In the genomic region with DNA sequence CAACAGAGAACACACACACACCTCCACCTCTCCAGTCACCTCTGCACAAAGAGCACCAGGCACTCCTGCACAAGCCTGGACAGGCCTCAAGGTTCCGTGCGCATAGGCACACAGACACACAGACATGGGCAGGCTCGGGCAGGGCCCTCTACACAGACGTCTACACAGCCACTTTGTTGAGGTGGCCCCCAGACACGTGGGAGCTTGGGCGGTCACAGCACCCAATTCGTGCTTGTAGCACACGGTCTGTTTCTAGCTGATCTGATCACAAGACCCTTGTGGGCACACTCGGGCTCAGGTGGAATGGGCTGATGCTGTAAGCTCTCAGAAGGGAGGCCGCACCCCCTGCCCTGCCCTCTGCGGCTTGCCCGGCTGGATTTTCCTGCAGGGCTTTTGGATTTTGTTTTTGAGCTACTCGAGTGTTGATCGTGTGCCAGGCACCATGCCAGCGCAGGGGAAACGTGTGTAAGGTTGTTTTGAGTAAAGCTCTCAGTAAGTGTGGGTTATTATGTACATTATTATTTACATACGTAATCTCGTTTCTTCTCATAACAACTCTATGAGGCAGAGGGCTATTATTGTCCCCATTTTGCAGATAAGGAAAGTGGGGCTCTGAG, we compare ENCODE assay signal across 8 mouse cellular contexts. TPM values are rescaled to one million over a fixed set of nuclear protein-coding genes. Genes with fewer than 3 reads are reported as not detected.
DNase-seq lines count a peak whose midpoint lies in the region; ATAC-seq and TF ChIP-seq lines count a peak whose summit lies in the region.

No protein-coding gene starts in this region.

- WGBS in intestine, embryonic 15.5 days, result 72% methylated on average over 18 of the region's 18 CpGs
- 47% methylated on average over 18 of the region's 18 CpGs for WGBS in liver, postnatal 0 days (ENCODE audit: insufficient replicate concordance)
- 73% methylated on average over 18 of the region's 18 CpGs for WGBS in thymus, adult 2 months

- H3K9ac ChIP-seq in CH12.LX (ENCODE audit: insufficient read depth, low read depth) (peak overlapping the region; percentile 78; the same call in 1 of the 2 replicates), ES-Bruce4 (ENCODE audit: low read depth, poor library complexity, severe bottlenecking) (peak overlapping the region; percentile 24)
- no peak overlapping the region for H3K9ac ChIP-seq in intestine, embryonic 15.5 days
- peak overlapping the region; percentile 58 for H3K9ac ChIP-seq in liver, postnatal 0 days (replicated peaks)

- H3K4me3 ChIP-seq in CH12.LX (replicated peaks in 1 of 3; ENCODE audit: low read depth in 2 of 3, low read length in 2 of 3, poor library complexity in 1 of 3) (peak overlapping the region in 1 of 3 experiments; percentile 5), ES-Bruce4 (ENCODE audit: low read depth, low read length) (peak overlapping the region; percentile 14)
- H3K4me3 ChIP-seq in intestine, embryonic 15.5 days (replicated peaks), result no peak overlapping the region
- H3K4me3 ChIP-seq in liver, postnatal 0 days (ENCODE audit: low read depth, low read length), result 0 out of 2 replicates have a peak overlapping the region, but pooled peaks have one; percentile 8
- H3K4me3 ChIP-seq in thymus, adult 2 months (ENCODE audit: control insufficient read depth, insufficient read depth, low read length), result no peak overlapping the region

- H3K79me2 ChIP-seq in CH12.LX (replicated peaks; ENCODE audit: control insufficient read depth, extremely low read depth, insufficient read depth, poor library complexity, severe bottlenecking), result peaks cover 53% of the 10 kb centered on the region

- in situ Hi-C loops in CH12.LX (cut with MboI; ENCODE audit: low pct_ligation_motif_present, low pct_unique_long_range_greater_than_20kb, low sequenced_read_pairs), result no loop called here

- no peak for DNase-seq in CH12.LX (ENCODE audit: extremely low read depth)
- DNase-seq in liver, postnatal 0 days, result peak; percentile 60
- no peak for DNase-seq in embryo, embryonic 10 days (ENCODE audit: low spot score)
- no peak for DNase-seq in thymus, adult 2 months
- no peak for DNase-seq in cerebellum, adult 9-10 months

- H3K9me3 ChIP-seq in CH12.LX (replicated peaks; ENCODE audit: low read length), result no peaks in the 10 kb centered on the region
- H3K9me3 ChIP-seq in ES-Bruce4 (replicated peaks; ENCODE audit: control insufficient read depth, insufficient read depth, low read length, poor library complexity, severe bottlenecking), result no peaks in the 10 kb centered on the region
- no peaks in the 10 kb centered on the region for H3K9me3 ChIP-seq in intestine, embryonic 15.5 days
- no peaks in the 10 kb centered on the region for H3K9me3 ChIP-seq in liver, postnatal 0 days (ENCODE audit: low read length)

- H3K27ac ChIP-seq in CH12.LX (ENCODE audit: insufficient read depth, low read depth) (peak overlapping the region; percentile 90), ES-Bruce4 (ENCODE audit: insufficient read depth, low read length) (peak overlapping the region; percentile 64)
- H3K27ac ChIP-seq in intestine, embryonic 15.5 days, result peak overlapping the region; percentile 79
- peak overlapping the region; percentile 98 for H3K27ac ChIP-seq in liver, postnatal 0 days (ENCODE audit: low read depth)
- H3K27ac ChIP-seq in thymus, adult 2 months (ENCODE audit: control insufficient read depth, insufficient read depth, low read length), result no peak overlapping the region

- peak; percentile 44 for ATAC-seq in intestine, embryonic 15.5 days
- peak; percentile 16 for ATAC-seq in liver, postnatal 0 days
- ATAC-seq in activated CD4-positive, CD25-positive, alpha-beta regulatory T cell, adult 4 months, result no peak

- dilution Hi-C loops in CH12.LX (cut with MboI; ENCODE audit: extremely low pct_ligation_motif_present, extremely low pct_unique_long_range_greater_than_20kb, low sequenced_read_pairs), result no loop called here

- TF ChIP-seq RAD21 in CH12.LX (IDR thresholded peaks at IDR 0.05; ENCODE audit: low read depth, low read length), result no peak

- TF ChIP-seq EP300 in CH12.LX (IDR thresholded peaks at IDR 0.05; ENCODE audit: low read length) (peak; percentile 42; the same call in 1 of the 2 replicates), ES-Bruce4 (IDR thresholded peaks at IDR 0.05; ENCODE audit: insufficient read depth, low read depth, low read length) (0 out of 2 replicates have a peak, but pooled peaks have one; percentile 31)
- no peak for TF ChIP-seq EP300 in liver, postnatal 0 days (IDR thresholded peaks at IDR 0.05; ENCODE audit: low read depth)

- TF ChIP-seq POLR2A in CH12.LX (IDR thresholded peaks at IDR 0.05; ENCODE audit: low read depth, low read length) (no peak), ES-Bruce4 (IDR thresholded peaks at IDR 0.05; ENCODE audit: insufficient read depth, low read length) (no peak)
- no peak for TF ChIP-seq POLR2A in thymus, adult 2 months (IDR thresholded peaks at IDR 0.05; ENCODE audit: control insufficient read depth, extremely low read depth, insufficient read depth, low read length, poor library complexity)

- TF ChIP-seq CTCF in CH12.LX (conservative IDR thresholded peaks at IDR 0.05 in 1 of 2, IDR thresholded peaks at IDR 0.05 in 1 of 2; ENCODE audit: low read depth in 2 of 2, low read length in 2 of 2), result no peak
- no peak for TF ChIP-seq CTCF in ES-Bruce4 (IDR thresholded peaks at IDR 0.05; ENCODE audit: low read depth, low read length)
- TF ChIP-seq CTCF in liver, postnatal 0 days (IDR thresholded peaks at IDR 0.05; ENCODE audit: low read depth), result no peak
- TF ChIP-seq CTCF in thymus, adult 2 months (IDR thresholded peaks at IDR 0.05; ENCODE audit: borderline replicate concordance, control insufficient read depth, extremely low read depth, insufficient read depth, low read length, poor library complexity), result no peak

- peaks cover 59 to 95% of the 10 kb centered on the region in 2 experiments for H3K4me1 ChIP-seq in CH12.LX (ENCODE audit: control insufficient read depth in 1 of 2, insufficient read depth in 2 of 2)
- peaks cover 8% of the 10 kb centered on the region for H3K4me1 ChIP-seq in ES-Bruce4 (ENCODE audit: control insufficient read depth, insufficient read depth, low read length)
- H3K4me1 ChIP-seq in intestine, embryonic 15.5 days (replicated peaks), result peaks cover 42% of the 10 kb centered on the region
- peaks cover 83% of the 10 kb centered on the region for H3K4me1 ChIP-seq in liver, postnatal 0 days (ENCODE audit: insufficient read depth)
- peaks cover 78% of the 10 kb centered on the region for H3K4me1 ChIP-seq in thymus, adult 2 months (replicated peaks; ENCODE audit: control insufficient read depth, insufficient read depth, low read length)

- H3K36me3 ChIP-seq in CH12.LX (replicated peaks in 1 of 2; ENCODE audit: control insufficient read depth in 1 of 2, insufficient read depth in 1 of 2, low read length in 1 of 2), result peaks cover 5% of the 10 kb centered on the region in 2 experiments
- no peaks in the 10 kb centered on the region; the same call in 1 of the 2 replicates for H3K36me3 ChIP-seq in ES-Bruce4 (ENCODE audit: control insufficient read depth, insufficient read depth, low read length, poor library complexity, severe bottlenecking)
- no peaks in the 10 kb centered on the region for H3K36me3 ChIP-seq in intestine, embryonic 15.5 days
- H3K36me3 ChIP-seq in liver, postnatal 0 days (replicated peaks; ENCODE audit: insufficient read depth, low read length), result peaks cover 17% of the 10 kb centered on the region
- peaks cover under 1% of the 10 kb centered on the region; the same call in 1 of the 2 replicates for H3K36me3 ChIP-seq in thymus, adult 2 months (ENCODE audit: control insufficient read depth, insufficient read depth, low read length)

- H3K4me2 ChIP-seq in CH12.LX (ENCODE audit: insufficient read depth, low read depth, poor library complexity, severe bottlenecking), result peak overlapping the region; percentile 66
- H3K4me2 ChIP-seq in intestine, embryonic 15.5 days (replicated peaks), result 0 out of 2 replicates have a peak overlapping the region, but pooled peaks have one; percentile 28
- H3K4me2 ChIP-seq in liver, postnatal 0 days (ENCODE audit: low read depth, low read length), result peak overlapping the region; percentile 64

- no peaks in the 10 kb centered on the region for H3K27me3 ChIP-seq in CH12.LX (replicated peaks)
- no peaks in the 10 kb centered on the region for H3K27me3 ChIP-seq in ES-Bruce4 (ENCODE audit: control insufficient read depth, insufficient read depth, low read length, poor library complexity, severe bottlenecking)
- H3K27me3 ChIP-seq in intestine, embryonic 15.5 days (replicated peaks), result no peaks in the 10 kb centered on the region
- H3K27me3 ChIP-seq in liver, postnatal 0 days (ENCODE audit: insufficient read depth, low read length), result no peaks in the 10 kb centered on the region
- no peaks in the 10 kb centered on the region for H3K27me3 ChIP-seq in thymus, adult 2 months (ENCODE audit: control insufficient read depth, insufficient read depth, low read length)

RNA-seq across cellular contexts. Expression of a gene that starts 21.5 kb away (rescaled TPM):
- total RNA-seq in CH12.LX (2012; rRNA removed) (8.6 and 9.4 TPM in 2 replicates), CH12.LX (2014; rRNA removed) (1.3 and 1.5 TPM in 2 replicates)
- polyA plus RNA-seq in CH12.LX (2012; ENCODE audit: insufficient read length, low read depth) (5.2 and 6.7 TPM in 2 replicates), ES-Bruce4 (2011; ENCODE audit: insufficient read depth, insufficient read length, low read depth, missing spikeins) (27.1 and 29.0 TPM in 2 replicates)
- 16.8 and 16.9 TPM in 2 replicates for polyA plus RNA-seq in intestine, embryonic 15.5 days (2015; fragmentation: Nextera tagmentation; extraction: Ambion mirVana)
- polyA plus RNA-seq in liver, postnatal 0 days (2015; fragmentation: Nextera tagmentation; extraction: Ambion mirVana), result 11.7 and 13.5 TPM in 2 replicates
- 10 to 100 TPM; 16.5 to 26.1 TPM for polyA plus RNA-seq in activated CD4-positive, CD25-positive, alpha-beta regulatory T cell, adult 4 months (2017; shearing (Covaris generic))
- 37.4 and 44.1 TPM in 2 replicates for polyA plus RNA-seq in thymus, adult 2 months (2012; rRNA removed)

RNA-seq across cellular contexts. Expression of a gene that starts 24.5 kb away (rescaled TPM):
- total RNA-seq in CH12.LX (2012; rRNA removed) (69.6 and 73.1 TPM in 2 replicates), CH12.LX (2014; rRNA removed) (29.1 and 29.5 TPM in 2 replicates)
- polyA plus RNA-seq in CH12.LX (2012; ENCODE audit: insufficient read length, low read depth) (48.1 and 51.8 TPM in 2 replicates), ES-Bruce4 (2011; ENCODE audit: insufficient read depth, insufficient read length, low read depth, missing spikeins) (35.5 and 38.4 TPM in 2 replicates)
- polyA plus RNA-seq in intestine, embryonic 15.5 days (2015; fragmentation: Nextera tagmentation; extraction: Ambion mirVana), result 199 and 237 TPM in 2 replicates
- 79.4 and 89.2 TPM in 2 replicates for polyA plus RNA-seq in liver, postnatal 0 days (2015; fragmentation: Nextera tagmentation; extraction: Ambion mirVana)
- 100 to 1,000 TPM; 120 to 148 TPM for polyA plus RNA-seq in activated CD4-positive, CD25-positive, alpha-beta regulatory T cell, adult 4 months (2017; shearing (Covaris generic))
- 152 and 192 TPM in 2 replicates for polyA plus RNA-seq in thymus, adult 2 months (2012; rRNA removed)

RNA-seq across cellular contexts. Expression of a gene that starts 24.5 kb away (rescaled TPM):
- total RNA-seq in CH12.LX (2012; rRNA removed), result 3.6 and 4.2 TPM in 2 replicates
- 1.9 and 2.0 TPM in 2 replicates for total RNA-seq in CH12.LX (2014; rRNA removed)
- polyA plus RNA-seq in CH12.LX (2012; ENCODE audit: insufficient read length, low read depth), result 2.9 and 3.0 TPM in 2 replicates
- 3.3 and 4.3 TPM in 2 replicates for polyA plus RNA-seq in ES-Bruce4 (2011; ENCODE audit: insufficient read depth, insufficient read length, low read depth, missing spikeins)
- 6.5 and 6.6 TPM in 2 replicates for polyA plus RNA-seq in intestine, embryonic 15.5 days (2015; fragmentation: Nextera tagmentation; extraction: Ambion mirVana)
- 1.5 and 1.6 TPM in 2 replicates for polyA plus RNA-seq in liver, postnatal 0 days (2015; fragmentation: Nextera tagmentation; extraction: Ambion mirVana)
- 1 to 10 TPM; 5.5 to 9.4 TPM for polyA plus RNA-seq in activated CD4-positive, CD25-positive, alpha-beta regulatory T cell, adult 4 months (2017; shearing (Covaris generic))
- polyA plus RNA-seq in thymus, adult 2 months (2012; rRNA removed), result 5.3 and 5.4 TPM in 2 replicates

RNA-seq across cellular contexts. Expression of a gene that starts 38.0 kb away (rescaled TPM):
- total RNA-seq in CH12.LX (2012; rRNA removed), result 0.59 TPM in 2 replicates
- total RNA-seq in CH12.LX (2014; rRNA removed), result not detected in 2 replicates
- 0.55 TPM in 1 of 2 replicates, not detected in the other for polyA plus RNA-seq in CH12.LX (2012; ENCODE audit: insufficient read length, low read depth)
- polyA plus RNA-seq in ES-Bruce4 (2011; ENCODE audit: insufficient read depth, insufficient read length, low read depth, missing spikeins), result 0.84 and 1.2 TPM in 2 replicates
- polyA plus RNA-seq in intestine, embryonic 15.5 days (2015; fragmentation: Nextera tagmentation; extraction: Ambion mirVana), result 0.96 and 1.3 TPM in 2 replicates
- polyA plus RNA-seq in liver, postnatal 0 days (2015; fragmentation: Nextera tagmentation; extraction: Ambion mirVana), result 0.43 TPM in 2 replicates
- polyA plus RNA-seq in activated CD4-positive, CD25-positive, alpha-beta regulatory T cell, adult 4 months (2017; shearing (Covaris generic)), result under 1 TPM in 1 of 2 experiments, not detected in 1; 0.62 TPM
- polyA plus RNA-seq in thymus, adult 2 months (2012; rRNA removed), result 0.54 and 0.62 TPM in 2 replicates

RNA-seq across cellular contexts. Expression of a gene that starts 52.9 kb away (rescaled TPM):
- total RNA-seq in CH12.LX (2012; rRNA removed) (32.1 and 33.3 TPM in 2 replicates), CH12.LX (2014; rRNA removed) (43.2 and 45.6 TPM in 2 replicates)
- polyA plus RNA-seq in CH12.LX (2012; ENCODE audit: insufficient read length, low read depth) (28.3 and 30.9 TPM in 2 replicates), ES-Bruce4 (2011; ENCODE audit: insufficient read depth, insufficient read length, low read depth, missing spikeins) (29.1 and 32.5 TPM in 2 replicates)
- 51.3 and 52.8 TPM in 2 replicates for polyA plus RNA-seq in intestine, embryonic 15.5 days (2015; fragmentation: Nextera tagmentation; extraction: Ambion mirVana)
- polyA plus RNA-seq in liver, postnatal 0 days (2015; fragmentation: Nextera tagmentation; extraction: Ambion mirVana), result 20.9 and 23.1 TPM in 2 replicates
- 10 to 100 TPM; 26.9 to 28.4 TPM for polyA plus RNA-seq in activated CD4-positive, CD25-positive, alpha-beta regulatory T cell, adult 4 months (2017; shearing (Covaris generic))
- polyA plus RNA-seq in thymus, adult 2 months (2012; rRNA removed), result 43.2 and 53.8 TPM in 2 replicates

Comparison
In these comparisons a context has a peak if more than half of its experiments do, and no peak if none do; other contexts are left out.
1. H3K4me3 ChIP-seq: peak in ES-Bruce4 (single experiment) and liver, postnatal 0 days (single experiment); none in intestine, embryonic 15.5 days (single experiment) and thymus, adult 2 months (single experiment).
2. Peak in every context shown above with its lines, with median percentiles within 50 percentile points of each other: H3K4me2 ChIP-seq.